Mouse (Mus musculus) kidney, postnatal 0 days (tissue): Measurements from ENCODE around the gene Thrb. TPM values are rescaled to one million over a fixed set of nuclear protein-coding genes. Genes with fewer than 3 reads are reported as not detected.

Experiments used
- ATAC-seq: fragments of 200-750 bp; cut with Nextera tagmentation; replicated peaks from 2 replicates; pipeline ENCODE4 v1.8.0; 2017; ENCODE audit warnings: low read depth, moderate number of reproducible peaks, moderate TSS enrichment, moderate library complexity; ENCODE audit not compliant: low FRiP score
- DNase-seq: peaks from one replicate; pipeline ENCODE4 v3.0.0-alpha.2; 2016; ENCODE audit warnings: low spot score
- H3K27ac ChIP-seq: fragments of 300-500 bp; sonication (generic); 2 replicates; pipeline ENCODE4 v1.5.1; 2014; ENCODE audit warnings: mild to moderate bottlenecking
- H3K27me3 ChIP-seq: fragments of 300-500 bp; sonication (generic); 2 replicates; pipeline ENCODE4 v1.6.1; 2014; ENCODE audit warnings: low read length, mixed read lengths; ENCODE audit not compliant: insufficient read depth
- H3K36me3 ChIP-seq: fragments of 300-500 bp; sonication (generic); 2 replicates; pipeline ENCODE4 v1.6.1; 2014; ENCODE audit warnings: low read length, mixed read lengths; ENCODE audit not compliant: insufficient read depth
- H3K4me1 ChIP-seq: fragments of 300-500 bp; sonication (generic); replicated peaks from 2 replicates; pipeline ENCODE4 v1.6.1; 2014; ENCODE audit warnings: antibody characterized with exemption, low read length, mixed read lengths; ENCODE audit not compliant: insufficient read depth
- H3K4me2 ChIP-seq: fragments of 300-500 bp; sonication (generic); 2 replicates; pipeline ENCODE4 v1.6.1; 2014; ENCODE audit warnings: mild to moderate bottlenecking, low read length, moderate library complexity, mixed read lengths
- H3K4me3 ChIP-seq: fragments of 300-500 bp; sonication (generic); replicated peaks from 2 replicates; pipeline ENCODE4 v1.5.1; 2014; ENCODE audit warnings: low read depth, low read length
- H3K9ac ChIP-seq: fragments of 300-500 bp; sonication (generic); 2 replicates; pipeline ENCODE4 v1.6.1; 2014; ENCODE audit warnings: low read depth, low read length
- H3K9me3 ChIP-seq: fragments of 300-500 bp; sonication (generic); replicated peaks from 2 replicates; pipeline ENCODE4 v1.6.1; 2016; ENCODE audit warnings: low read length, inconsistent platforms, mixed read lengths
- CTCF ChIP-seq: IDR thresholded peaks from 2 replicates; pipeline ENCODE4 v1.5.1; 2016; ENCODE audit warnings: antibody characterized with exemption, low read depth, mild to moderate bottlenecking, moderate library complexity
- WGBS: fragments of 180-500 bp; shearing (Covaris S2); extraction: QIAGEN DNeasy Blood & Tissue Kit; methylation state at CpG from one replicate; pipeline ENCODE4 v1.1.7; 2014; 5-methylcytosine and 5-hydroxymethylcytosine counted together
- polyA plus RNA-seq: library from polyadenylated mRNA; unstranded; fragments of >200 nt; fragmentation: Nextera tagmentation; extraction: Ambion mirVana; gene quantifications from 2 replicates; pipeline ENCODE4 v1.2.1, GENCODE M21; 2015

The Thrb gene
- polyA plus RNA-seq, 1 experiment from 2014 or later: 2.9 TPM

- H3K36me3 ChIP-seq: no peaks in the 10 kb centered on the region
- WGBS: 55% methylated on average over 3 of the region's 3 CpGs
- no peak overlapping the region for H3K9ac ChIP-seq
- no peak overlapping the region for H3K27ac ChIP-seq
- H3K4me3 ChIP-seq: no peak overlapping the region
- H3K4me2 ChIP-seq: no peak overlapping the region
- H3K27me3 ChIP-seq: no peaks in the 10 kb centered on the region
- TF ChIP-seq CTCF: no peak
- no peaks in the 10 kb centered on the region for H3K9me3 ChIP-seq
- DNase-seq (no peak), ATAC-seq (no peak)
- H3K4me1 ChIP-seq: no peaks in the 10 kb centered on the region
Measured at GRCm38 (mm10) chr14:17724577-17724976, 64.5 kb downstream of the Thrb start.

DNA sequence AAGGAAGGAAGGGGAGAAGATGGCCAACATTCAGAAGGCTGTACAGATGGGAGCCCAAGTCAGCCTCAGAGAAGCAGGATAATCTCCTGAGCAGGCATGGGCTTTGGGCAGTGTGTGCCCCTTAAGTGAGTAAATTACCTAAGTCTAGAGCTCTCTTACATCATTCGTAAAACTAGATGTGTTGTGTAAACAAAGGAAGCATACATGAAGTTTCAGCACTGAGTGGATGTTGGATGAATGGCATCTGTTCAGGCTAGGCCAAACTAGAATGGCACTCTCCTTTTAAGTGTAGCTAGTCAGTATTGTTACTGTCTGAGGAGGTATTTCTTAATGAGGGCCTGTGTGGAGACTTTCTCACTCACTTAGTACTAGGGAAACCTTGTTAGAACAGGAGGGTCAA, 66.8 kb downstream of the Thrb start:
- ATAC-seq (no peak), DNase-seq (no peak)
- Histone ChIP-seq H3K27ac (no peak overlapping the region), H3K27me3 (no peaks in the 10 kb centered on the region), H3K4me2 (no peak overlapping the region), H3K4me3 (no peak overlapping the region), H3K9ac (no peak overlapping the region), H3K36me3 (no peaks in the 10 kb centered on the region), H3K4me1 (no peaks in the 10 kb centered on the region), H3K9me3 (no peaks in the 10 kb centered on the region)
- 60% methylated on average over 1 of the region's 1 CpGs for WGBS
- no peak for TF ChIP-seq CTCF

- no peak overlapping the region for H3K4me3 ChIP-seq
- no peaks in the 10 kb centered on the region for H3K4me1 ChIP-seq
- 84% methylated on average over 4 of the region's 4 CpGs for WGBS
- no peak overlapping the region for H3K27ac ChIP-seq
- no peaks in the 10 kb centered on the region for H3K9me3 ChIP-seq
- no peaks in the 10 kb centered on the region for H3K27me3 ChIP-seq
- TF ChIP-seq CTCF: no peak
- no peak overlapping the region for H3K9ac ChIP-seq
- ATAC-seq (no peak), DNase-seq (no peak)
- no peaks in the 10 kb centered on the region for H3K36me3 ChIP-seq
- H3K4me2 ChIP-seq: no peak overlapping the region
Measured at GRCm38 (mm10) chr14:17727878-17728277, 67.8 kb downstream of the Thrb start.

DNA sequence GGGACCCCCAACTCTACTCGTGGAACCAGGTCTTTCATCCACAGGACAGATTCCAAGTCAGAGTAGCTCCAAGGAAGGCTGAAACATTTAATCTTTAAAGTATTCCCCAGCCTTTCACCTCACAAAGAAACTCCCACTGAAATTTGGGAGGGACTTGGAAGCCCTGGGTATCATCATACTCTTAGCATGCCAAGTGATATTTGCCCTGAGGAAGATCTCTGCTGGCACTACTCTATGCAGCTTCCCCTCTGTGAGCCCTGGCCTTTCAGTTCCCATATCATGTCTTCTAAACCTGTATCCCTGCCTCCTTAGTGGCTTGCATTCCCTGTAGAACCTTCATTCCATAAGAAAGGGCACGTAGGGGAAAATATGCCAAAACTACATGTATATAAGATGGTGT, 68.8 kb downstream of the Thrb start:
- Histone ChIP-seq H3K9me3 (no peaks in the 10 kb centered on the region), H3K27ac (no peak overlapping the region), H3K4me3 (no peak overlapping the region), H3K27me3 (no peaks in the 10 kb centered on the region), H3K4me2 (no peak overlapping the region), H3K9ac (no peak overlapping the region), H3K4me1 (no peaks in the 10 kb centered on the region), H3K36me3 (no peaks in the 10 kb centered on the region)
- no peak for ATAC-seq
- WGBS: 72% methylated on average over 2 of the region's 2 CpGs
- DNase-seq: no peak
- TF ChIP-seq CTCF: no peak

DNA sequence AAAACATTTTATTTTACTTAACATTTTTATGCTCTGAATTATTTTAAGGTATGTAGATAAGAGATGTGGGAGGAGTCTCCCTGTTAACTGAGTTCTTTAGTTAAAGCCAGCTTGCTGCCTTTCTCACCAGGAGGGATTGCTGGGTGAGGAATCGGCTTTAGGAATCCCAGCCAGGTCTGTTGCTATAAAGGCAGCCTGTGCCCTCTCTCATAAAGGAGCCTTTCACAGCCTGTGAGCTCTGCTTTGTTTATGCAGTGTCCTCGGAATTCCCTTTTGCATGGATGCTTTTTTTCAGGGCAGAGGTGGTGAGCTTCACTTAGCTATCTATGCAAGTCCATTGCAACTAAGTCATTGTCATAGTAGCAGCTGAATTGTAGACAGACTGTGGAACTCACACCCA, 71.0 kb downstream of the Thrb start:
- Histone ChIP-seq H3K9ac (no peak overlapping the region), H3K4me3 (no peak overlapping the region), H3K36me3 (no peaks in the 10 kb centered on the region), H3K4me1 (no peaks in the 10 kb centered on the region), H3K4me2 (no peak overlapping the region), H3K27me3 (no peaks in the 10 kb centered on the region), H3K9me3 (no peaks in the 10 kb centered on the region), H3K27ac (no peak overlapping the region)
- no peak for DNase-seq
- 22% methylated on average over 2 of the region's 2 CpGs for WGBS
- ATAC-seq: no peak
- no peak for TF ChIP-seq CTCF

GRCm38 (mm10) chr14:17733077-17733778, 73.2 kb downstream of the Thrb start:
- ATAC-seq (no peak), DNase-seq (no peak)
- Histone ChIP-seq H3K9ac (no peak overlapping the region), H3K27me3 (no peaks in the 10 kb centered on the region), H3K4me1 (no peaks in the 10 kb centered on the region), H3K9me3 (no peaks in the 10 kb centered on the region), H3K4me2 (no peak overlapping the region), H3K4me3 (no peak overlapping the region), H3K36me3 (no peaks in the 10 kb centered on the region), H3K27ac (no peak overlapping the region)
- WGBS: 80% methylated on average over 2 of the region's 2 CpGs
- TF ChIP-seq CTCF: no peak

GRCm38 (mm10) chr14:17733779-17734137, 73.7 kb downstream of the Thrb start:
- WGBS: 54% methylated on average over 2 of the region's 2 CpGs
- ATAC-seq (no peak), DNase-seq (no peak)
- no peak overlapping the region for H3K9ac ChIP-seq
- no peaks in the 10 kb centered on the region for H3K36me3 ChIP-seq
- no peaks in the 10 kb centered on the region for H3K4me1 ChIP-seq
- TF ChIP-seq CTCF: no peak
- H3K9me3 ChIP-seq: no peaks in the 10 kb centered on the region
- H3K27ac ChIP-seq: no peak overlapping the region
- no peaks in the 10 kb centered on the region for H3K27me3 ChIP-seq
- no peak overlapping the region for H3K4me3 ChIP-seq
- no peak overlapping the region for H3K4me2 ChIP-seq
